Mouse (Mus musculus) cerebellum, adult 11 months (tissue): ENCODE data around the gene Elmo3.

Source experiments
- DNase-seq: peaks from one replicate; pipeline ENCODE4 v3.0.0; 2022

The Elmo3 gene

DNA sequence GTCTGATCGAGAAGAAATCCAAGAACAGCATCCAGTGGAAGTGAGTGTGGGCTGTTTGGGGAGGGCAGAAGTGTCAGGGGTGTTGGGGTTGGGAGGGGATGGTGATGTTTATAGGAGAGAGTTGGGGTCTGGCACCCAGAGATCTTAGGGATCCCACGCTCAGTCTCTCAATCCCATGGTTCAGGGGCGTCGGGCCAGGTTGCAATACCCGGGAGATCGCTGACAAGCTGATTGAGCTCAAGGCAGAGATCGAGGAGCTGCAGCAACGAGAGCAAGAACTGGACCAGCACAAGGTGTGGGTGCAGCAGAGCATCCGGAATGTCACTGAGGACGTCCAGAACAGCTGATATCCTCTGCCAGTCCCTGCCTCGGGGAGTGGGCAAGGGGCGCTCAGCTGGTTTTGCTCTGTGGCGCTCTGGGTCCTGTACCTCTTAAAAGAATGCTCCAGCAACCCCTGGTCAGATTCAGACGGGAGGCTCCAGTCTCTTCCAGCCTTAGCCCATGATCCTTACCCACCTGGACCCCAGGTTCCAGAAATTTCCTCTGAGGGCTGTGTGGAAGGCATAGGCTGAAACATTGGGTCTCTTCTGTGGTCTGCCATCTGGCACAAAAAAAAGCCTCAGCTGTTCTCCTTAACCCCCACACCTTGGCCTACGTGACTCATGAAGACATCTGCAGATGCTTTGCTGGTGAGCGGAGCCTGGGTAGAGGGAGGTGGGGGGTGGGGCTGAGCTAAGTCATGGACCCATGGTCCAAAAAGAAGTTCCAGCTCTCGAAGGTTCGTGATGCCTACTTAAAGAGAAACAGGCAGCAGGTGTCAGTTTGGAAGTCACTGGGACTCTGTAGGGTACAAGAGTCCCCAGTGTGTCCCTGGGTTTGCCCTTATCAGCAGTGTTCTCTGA is 6.8 kb upstream of the Elmo3 start:
- DNase-seq = peak; percentile 25

DNA sequence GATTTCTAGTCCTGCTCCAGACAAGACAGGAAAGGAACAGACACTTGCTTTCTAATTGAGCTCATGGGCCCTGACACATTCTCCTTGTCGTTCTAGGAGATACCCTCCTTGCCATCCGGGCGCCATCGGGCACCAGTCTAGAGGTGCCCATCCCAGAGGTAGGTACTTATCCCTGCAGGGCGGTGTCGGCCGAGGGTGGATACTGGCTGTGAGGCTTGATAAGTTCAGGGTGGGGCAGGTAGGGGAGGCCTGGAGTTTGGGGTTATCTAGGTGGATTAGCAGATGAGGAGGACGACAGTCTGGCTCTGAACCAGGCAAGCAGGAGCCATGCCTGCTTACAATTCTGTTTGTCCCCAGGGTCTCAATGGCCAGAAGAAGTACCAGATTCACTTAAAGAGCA is 5.4 kb upstream of the Elmo3 start:
- peak; percentile 25 for DNase-seq

DNA sequence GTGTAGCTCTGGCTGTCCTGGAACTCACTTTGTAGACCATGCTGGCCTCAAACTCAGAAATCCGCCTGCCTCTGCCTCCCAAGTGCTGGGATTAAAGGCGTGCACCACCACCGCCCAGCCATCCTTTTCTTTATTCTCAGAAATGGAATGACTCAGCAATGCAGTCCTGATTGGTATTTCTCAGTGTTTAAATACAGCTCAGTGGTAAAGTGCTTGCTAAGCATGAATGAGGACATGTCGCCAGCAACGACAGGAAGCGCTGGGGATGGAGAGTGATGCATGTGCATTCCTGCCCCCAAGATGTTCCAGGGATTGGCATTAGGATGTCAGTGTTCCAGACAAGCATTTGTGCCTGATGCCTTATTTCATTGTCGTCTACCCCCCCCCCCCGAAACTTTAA is 2.0 kb upstream of the Elmo3 start:
- no peak for DNase-seq

DNA sequence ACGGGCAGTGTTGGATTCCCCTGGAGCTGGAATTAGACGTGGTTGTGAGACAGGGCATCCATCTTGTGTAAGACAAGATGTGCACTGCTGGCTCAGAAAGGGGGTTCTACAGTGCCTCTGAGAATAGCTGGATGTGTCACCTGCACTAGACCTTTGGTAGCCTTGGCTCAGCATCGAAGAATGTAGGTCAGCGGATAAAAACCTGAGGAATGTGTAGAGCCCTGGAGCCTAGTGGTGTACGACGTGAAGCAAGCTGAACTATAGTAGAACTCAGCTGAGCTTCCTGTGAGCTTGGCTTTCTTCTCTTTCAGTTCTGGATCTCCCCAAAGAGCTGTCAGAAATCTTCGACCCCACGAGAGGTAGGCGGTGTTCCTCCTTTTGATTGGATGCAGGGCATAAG is 1.5 kb upstream of the Elmo3 start:
- DNase-seq = no peak

DNA sequence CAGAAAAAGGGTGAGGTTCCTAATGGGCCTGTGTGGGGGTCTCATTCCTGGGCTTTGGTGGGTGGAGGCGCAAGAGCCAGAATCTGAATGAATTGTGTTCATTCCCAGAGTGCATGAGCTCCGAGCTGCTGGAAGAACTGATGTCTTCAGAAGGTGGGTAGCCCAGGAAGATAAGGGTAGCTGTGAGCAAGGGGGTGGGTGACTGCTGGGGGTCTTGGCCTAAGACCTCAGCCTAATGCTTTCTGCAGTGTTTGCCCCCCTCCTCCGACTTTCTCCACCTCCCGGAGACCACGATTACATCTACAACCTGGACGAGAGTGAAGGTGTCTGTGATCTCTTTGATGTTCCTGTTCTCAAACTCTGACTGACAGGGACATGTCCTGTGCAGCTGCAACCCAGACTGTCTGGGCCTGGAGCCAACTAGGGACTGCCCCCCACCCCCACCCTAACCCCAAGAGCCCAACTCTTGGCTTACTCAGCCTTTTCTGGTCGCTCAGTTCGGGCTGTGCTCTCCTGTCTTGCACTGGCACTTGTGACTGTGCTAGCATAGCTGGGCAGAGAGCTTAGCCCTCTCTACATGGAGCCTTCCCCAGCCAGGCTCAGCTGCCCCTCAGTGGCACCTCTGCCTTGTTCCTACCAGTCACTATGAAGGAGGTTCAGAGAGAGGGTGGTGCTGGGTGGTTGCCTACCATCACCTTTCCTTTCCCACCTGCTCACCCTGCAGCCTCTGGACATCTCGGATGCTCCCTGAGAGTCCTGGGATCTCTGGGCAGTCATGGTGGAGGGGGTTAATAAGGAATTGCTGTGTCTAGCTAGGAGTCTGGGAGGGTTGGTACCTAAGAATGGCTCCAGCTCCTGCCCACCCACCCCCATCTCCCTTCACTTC is 833 bp upstream of the Elmo3 start:
- DNase-seq = peak; percentile 22

DNA sequence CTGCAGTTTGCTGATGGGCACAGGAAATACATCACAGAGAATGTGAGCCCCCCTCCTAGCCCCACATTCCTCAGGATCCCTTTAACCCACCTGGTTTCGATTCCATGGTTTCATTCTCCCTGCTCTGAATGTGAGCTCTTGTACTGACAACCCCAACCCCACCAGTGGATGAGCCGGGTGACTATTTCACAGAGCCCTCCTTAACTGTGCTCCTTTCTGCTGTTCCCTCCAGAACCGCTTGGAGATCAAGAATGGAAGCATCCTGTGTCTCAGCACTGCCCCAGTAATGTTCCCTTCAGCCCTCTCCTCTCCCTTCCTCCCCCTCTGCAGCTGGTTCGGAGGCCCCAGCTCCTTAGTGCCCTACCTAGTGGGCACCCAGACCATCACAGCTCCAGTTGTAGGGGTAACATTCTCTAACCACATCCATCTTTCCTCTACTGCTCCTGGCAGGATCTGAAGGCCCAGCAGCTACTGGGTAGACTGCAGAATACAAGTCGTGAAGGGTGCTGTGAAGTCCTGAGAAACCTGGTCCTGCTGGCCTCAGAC is 818 bp downstream of the Elmo3 start:
- DNase-seq = peak; percentile 30

DNA sequence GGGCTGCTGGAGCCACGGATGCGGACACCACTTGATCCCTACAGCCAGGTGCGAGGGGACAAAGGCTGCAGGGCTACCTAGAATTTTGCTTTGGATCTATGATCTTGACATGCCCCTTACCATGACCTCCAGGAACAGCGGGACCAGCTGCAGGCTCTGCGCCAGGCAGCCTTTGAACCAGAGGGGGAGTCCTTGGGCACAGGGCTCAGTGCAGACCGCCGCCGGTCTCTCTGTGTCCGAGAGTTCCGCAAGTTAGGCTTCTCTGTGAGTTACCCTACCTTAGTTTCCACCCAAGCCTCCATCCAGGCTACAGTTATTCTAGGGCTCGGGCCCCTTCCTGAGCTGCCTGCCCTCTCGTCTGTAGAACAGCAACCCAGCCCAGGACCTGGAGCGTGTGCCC is 2.3 kb downstream of the Elmo3 start:
- peak; percentile 41 for DNase-seq

DNA sequence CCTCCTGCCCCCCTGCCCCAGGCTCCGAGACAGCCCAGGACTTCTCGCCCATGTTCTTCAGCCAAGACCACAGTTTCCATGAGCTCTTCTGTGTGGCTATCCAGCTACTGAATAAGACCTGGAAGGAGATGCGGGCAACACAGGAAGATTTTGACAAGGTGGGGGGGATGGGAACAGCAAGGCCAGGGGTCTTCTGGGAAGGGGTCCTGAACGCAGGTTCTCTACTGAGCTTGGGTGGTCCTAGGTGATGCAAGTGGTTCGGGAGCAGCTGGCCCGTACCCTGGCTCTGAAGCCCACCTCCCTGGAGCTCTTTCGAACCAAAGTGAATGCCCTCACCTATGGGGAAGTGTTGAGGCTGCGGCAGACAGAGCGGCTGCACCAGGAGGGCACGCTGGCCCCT is 3.0 kb downstream of the Elmo3 start:
- DNase-seq = no peak

DNA sequence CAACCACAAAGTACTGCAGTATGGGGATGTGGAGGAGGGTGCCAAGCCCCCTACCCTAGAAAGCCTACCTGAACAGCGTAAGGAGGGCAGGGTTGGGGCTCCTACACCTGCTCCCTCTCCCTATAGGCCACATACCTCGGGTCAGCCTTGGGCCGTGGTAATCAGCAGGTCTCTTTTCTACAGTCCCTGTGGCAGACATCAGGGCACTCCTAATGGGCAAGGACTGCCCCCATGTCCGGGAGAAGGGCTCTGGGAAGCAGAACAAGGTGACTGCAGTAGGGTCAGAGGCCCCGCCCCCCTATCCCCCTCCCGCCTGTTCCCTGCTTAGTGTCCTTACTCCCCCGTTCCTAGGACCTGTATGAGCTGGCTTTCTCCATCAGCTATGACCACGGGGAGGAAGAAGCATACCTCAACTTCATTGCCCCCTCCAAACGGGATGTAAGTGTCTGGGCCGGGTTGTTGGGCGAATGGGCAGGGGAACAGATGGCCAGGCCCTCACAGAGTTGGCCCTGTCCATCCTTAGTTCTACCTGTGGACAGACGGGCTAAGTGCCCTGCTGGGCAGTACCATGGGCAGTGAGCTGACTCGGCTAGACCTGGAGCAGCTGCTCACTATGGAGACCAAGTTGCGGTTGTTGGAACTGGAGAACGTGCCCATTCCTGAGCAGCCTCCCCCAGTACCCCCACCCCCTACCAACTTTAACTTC is 3.9 kb downstream of the Elmo3 start:
- peak; percentile 92 for DNase-seq

DNA sequence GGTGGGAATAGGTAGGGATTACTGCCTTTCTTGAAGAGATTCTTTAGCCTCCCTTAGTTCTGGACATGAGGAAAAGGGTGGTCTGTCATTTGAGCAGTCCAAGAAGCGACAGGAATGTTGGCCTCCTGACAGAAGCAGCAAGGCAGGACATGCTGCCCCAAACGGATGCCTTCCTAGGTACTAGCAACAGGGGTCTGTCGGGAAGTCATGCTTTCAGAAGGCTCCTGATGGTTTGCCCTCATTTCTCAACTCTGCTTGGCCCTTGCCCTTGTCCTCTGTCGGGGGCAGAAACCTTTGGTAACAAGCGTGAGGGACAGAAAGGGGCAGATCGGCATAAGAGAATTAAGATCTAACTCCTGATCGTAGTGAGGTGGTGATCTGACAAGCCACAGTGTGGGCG is 4.7 kb downstream of the Elmo3 start:
- DNase-seq = peak; percentile 38

DNA sequence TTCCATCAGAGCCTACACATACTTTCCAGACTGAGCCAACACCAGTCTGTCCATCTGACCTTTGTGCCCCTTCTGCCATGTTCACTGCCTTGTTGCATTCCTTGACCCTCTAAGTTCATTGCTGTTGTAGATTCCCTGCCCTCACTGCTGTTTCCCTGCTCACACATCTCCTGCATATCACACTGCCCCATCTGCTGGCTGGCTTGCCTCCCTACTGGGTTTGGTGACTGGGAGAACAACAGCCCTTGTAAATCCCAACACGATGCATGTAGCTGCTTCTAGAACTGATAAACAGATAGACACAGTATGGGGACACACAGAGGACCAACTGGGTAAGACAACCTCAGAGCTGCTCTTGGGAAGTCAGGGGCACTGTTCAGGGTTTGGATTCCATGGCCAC is 6.3 kb downstream of the Elmo3 start:
- DNase-seq = no peak

DNA sequence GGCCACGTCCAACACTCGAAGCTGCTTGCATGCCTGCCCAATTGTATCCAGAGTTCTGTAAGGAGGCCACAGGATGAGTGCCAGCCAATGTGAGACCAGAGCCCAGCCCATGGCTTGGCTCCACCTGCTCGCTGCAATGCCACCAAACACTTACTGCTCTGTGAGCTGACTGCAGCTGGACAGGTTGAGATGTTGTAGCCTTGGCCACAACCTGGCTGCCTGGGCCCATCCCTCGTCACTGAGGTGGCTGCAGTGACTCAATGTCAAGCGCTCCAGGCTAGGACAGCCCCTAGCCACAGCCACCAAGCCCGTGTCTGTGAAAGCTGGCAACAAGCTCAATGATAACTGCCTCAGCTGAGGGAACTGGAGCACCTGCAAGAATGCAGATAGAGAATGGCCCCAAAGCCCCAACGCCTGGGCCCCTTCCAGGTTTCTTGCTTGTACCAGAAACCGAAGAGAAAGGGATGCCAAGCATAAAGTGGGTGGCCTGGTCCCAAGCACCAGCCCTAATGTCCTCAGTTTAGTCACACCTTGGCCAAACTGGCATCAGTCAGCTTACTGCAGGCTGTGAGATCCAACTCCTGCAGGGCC is 7.6 kb downstream of the Elmo3 start:
- DNase-seq = peak; percentile 40

DNA sequence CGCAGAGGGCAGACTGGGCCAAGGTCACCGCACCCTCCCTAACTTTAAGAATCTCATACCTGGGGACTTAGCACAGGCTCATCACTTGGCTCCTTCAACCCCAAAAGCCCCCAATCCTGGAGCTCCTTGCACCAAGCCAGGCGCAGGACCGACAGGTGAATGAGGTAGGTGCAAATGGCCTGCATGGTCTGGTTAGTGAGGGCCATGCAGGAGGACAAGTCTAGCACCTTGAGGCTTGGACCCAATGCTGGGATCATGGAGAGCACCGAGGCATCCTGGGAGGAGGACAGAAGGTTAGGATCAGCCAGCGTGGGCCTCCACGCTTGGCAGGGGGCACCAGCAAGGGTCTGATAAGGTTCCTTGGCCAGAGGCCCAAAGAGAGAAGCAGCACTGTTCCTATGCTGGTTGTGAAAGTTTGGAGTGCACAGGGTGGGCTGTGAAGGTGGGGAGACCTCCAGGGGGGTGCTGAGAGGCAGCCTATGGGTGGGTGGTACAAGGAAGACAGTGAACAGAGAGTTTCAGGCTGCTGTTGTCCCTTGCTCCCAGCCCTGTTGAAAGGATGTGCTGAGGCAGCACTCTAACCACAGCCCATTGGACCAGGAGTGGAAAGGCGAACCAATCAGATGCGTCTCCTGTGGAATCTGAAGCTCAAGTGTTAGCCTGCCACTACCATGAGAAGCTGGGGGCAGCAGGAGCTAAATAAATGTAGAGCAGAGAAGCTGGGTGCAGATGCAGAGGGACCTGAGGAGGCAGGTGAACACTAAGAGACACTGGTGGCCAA is 8.4 kb downstream of the Elmo3 start:
- peak; percentile 25 for DNase-seq

DNA sequence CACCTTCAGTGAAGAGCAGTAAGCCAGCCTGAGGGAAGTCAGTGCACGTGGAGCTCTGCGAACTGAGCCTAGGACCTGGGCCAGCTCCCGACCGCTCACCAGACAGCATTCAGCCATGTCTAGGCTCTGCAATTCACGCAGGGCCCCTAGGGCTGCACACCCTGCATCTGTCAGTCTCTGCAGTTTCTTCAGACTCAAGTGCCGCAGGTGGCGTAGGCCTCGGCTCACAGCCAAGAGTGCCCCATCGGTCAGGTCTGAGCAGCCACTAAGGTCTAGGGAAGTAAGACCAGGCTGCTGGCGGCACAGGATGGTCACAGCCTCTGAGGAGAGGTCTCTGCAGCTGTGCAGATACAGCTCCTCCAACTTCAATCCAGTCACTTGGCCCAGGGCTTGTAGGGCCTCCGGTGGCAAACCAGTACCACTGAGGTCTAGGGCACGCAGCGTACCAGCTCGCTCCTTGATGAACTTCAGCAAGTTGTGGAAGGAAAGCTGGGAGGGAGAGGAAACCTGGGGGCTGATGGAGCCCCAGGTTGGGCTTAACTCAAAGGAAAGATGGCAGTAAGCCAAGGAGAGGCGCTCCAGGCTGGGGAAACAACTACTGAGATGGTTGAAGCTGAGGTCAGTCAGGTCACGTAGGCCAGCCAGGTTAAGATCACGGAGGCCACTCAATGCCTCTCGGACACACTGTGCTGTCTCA is 9.8 kb downstream of the Elmo3 start:
- peak; percentile 58 for DNase-seq

DNA sequence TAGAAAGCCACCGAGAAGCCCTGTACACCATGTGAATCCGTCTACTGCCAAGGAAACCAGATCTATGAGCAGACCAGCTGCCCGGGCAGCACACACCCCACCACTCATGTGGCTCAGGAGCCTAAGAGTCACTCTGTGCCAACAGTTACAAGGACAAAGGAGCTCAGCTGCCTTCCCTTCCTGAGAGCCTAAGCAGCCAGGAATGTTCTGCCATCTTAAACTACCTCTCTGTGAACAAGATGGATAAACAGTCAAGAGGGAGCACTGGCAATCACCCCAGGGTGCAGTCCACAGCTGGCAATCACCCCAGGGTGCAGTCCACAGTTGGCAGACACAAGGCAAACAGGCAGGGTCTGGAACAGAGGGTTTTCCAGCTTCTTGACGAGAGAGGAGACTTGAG is 12.5 kb downstream of the Elmo3 start:
- DNase-seq = no peak

DNA sequence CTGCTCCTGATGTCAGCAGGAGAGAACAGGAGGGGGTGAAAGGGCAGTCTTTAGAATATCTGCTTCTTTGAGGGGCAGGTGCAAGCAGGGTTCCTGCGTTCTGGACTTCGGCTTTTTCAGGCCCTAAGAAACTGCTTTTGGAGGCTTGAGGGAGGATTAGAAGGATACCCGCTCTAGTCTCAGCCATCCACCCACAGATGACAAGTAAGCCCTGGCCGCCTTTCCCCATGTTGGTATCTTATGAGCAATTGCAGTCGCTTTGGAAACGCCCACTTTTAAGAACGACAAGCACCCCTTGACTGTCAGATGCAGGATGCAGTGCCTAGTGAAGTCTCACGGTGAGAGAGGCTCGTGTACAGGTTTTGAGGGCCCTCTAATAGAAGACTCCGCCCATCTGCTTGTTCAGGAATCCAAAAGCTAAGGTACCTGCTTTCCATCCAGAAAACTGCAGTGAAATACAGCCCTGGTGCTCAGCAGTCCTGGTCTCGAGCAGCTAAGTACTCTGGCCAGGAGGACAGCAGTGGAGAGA is 13.3 kb downstream of the Elmo3 start:
- DNase-seq = no peak

DNA sequence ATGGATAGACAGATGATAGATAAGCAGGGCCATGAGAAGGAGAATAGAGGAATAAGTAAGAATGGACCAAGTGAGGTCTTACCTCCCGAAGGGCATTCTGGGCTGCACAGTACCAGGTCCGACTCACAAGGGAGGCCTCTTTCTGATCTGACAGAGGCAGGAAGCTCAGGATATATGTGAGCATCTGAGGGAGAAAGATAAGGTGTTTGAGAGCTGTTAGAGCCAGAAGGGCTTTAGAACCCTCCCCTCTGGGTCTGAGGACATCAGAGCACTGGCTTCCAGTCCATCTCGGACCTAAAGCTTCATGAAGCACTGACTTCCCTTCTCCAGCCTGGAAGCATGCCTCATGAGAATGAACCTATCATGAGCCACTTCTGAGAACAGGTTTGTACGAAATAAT is 17.8 kb downstream of the Elmo3 start:
- DNase-seq = no peak

DNA sequence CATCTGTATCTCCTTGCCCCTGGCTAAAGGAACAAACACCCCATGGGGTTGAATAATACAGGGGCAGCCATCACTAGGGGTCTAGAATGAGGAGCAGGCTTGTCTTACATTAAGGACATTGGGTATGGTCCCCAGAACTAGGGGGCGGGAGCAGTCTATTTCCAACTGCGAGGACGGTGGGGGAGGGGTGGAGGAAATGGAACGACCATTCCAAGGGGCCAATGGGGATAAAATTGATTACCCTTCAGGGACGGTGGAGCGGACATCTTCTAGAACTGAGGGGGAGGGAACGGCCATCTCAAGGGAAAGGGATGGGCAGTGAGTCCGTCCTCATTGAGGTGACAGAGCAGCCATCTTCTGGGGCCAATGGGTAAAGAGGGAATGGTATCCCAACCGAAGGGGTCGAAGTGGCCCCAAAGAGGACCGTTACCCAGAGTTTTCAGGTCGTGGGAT is 20.3 kb downstream of the Elmo3 start:
- peak; percentile 43 for DNase-seq

DNA sequence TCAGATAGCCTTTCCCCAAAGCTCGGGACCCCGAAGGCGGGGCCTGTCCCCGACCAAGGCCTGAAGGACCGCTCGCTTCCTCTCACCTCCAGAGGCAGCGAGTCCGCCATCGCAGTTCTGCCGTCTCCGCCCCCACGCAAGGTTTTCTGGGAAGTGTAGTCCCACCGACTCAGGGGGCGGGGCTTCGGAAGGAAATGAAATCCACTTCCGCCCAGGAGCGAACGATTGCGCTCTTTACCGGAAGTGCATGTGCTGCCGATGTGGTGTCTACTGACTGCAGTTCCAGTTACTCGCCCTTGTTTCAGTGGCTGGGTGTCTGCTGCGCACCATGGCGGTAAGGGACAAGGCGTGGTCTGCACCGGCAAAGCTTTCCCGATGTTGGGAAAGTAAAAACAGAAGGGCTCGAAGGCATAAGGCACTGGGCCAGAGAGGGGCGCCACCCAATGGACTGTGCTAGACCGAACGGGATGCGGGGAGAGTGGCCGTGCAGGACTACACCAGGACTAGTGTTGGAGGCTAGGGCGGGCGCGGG is 20.8 kb downstream of the Elmo3 start, which contains the start of the genes Lrrc29 and Tmem208:
Gene Lrrc29 (minus strand): TSS at position 138 of the 532 bp plus-strand sequence.
Gene Tmem208 (plus strand): TSS at position 214 of the 532 bp plus-strand sequence.
- peak; percentile 97 for DNase-seq

DNA sequence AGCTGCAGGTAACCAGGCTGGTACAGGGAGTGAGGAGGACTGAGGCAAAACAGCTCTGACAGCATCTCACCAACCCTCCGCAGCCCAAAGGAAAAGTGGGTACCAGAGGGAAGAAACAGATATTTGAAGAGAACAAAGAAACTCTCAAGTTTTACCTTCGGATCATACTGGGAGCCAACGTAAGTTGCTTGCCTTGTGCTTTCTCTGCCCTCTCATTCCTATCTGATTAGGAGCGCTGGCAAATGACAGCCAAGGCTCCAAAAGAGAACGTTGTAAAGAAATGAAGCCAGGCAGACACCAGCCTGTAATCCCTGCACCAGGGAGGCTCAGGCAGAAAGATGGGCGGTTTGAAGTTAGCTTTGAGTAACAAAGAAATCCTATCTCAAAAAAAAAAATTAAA is 21.6 kb downstream of the Elmo3 start:
- no peak for DNase-seq
